Mouse (Mus musculus): ENCODE data around the gene H2-T24.
"Not testable (repeated sequence)": the region's sequence is repeated elsewhere in the genome, so short reads cannot be mapped to it uniquely, and the experiment has no call there.

Gene H2-T24

DNA sequence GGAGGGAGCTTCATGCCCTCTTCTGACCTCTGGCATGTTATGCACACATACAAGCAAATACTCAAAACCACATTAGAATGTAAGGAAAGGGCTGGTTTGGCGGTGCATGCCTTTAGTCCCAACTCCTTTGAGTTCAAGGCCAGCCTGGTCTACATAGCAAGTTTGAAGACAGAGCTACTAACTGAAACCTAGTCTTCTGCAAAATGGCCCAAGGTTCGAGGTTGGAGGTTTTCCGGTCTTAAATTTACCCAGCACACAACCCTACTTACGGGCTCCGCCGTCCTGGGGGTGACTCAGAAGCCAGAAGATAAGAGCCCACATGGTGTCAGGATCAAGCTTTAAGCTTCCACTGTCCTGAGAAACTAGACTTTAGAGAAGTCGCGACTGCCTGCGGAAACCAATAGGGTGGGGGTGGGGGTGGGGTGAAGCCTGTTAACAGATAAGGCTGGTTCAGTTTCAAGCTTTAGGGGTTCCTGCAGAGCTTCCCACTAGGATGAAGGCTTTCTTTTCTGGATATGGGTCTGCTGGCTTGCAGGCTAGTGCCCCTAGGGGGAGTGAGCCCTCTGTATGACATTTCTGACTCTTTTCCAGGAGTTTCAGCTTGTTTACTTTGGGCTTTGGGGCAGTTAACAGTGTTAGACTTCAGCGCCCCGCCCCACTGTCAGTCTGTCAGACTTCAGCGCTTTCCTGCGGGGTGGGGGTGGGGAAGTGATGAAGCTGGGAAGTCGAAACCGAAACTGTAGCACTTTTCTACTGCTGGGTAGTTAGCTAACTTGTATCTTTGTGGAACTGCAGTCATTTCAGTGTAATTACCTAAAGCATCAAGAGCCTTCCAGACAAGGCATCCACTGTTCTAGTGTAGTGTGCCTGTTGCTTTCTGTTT, at the start of gene H2-T24:
TSS of gene H2-T24 (minus strand) at position 370 of the 883 bp plus-strand sequence.
- no peak for DNase-seq (ENCODE audit: low read depth, low spot score)

DNA sequence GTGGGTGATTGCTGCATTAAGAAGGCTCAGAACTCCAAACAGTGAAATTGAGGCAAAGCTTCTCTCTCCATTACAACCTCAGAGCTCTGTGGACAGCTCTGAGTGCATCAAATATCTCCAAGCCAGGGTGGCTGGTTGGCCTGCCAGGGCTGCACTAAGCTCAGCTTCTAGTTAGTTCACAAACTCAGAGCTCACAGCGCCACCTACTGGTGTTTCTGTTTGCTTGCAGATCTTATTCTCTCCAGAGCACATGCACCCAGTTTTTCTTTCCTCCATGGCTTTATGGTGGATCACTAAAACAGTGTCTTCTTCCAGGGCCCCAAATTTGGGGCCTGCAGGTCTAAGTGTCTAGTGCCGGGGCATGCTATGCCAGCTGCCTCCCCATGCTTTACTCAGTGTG, 40.5 kb upstream of the H2-T24 start:
- DNase-seq (ENCODE audit: low read depth, low spot score) = peak; percentile 18

DNA sequence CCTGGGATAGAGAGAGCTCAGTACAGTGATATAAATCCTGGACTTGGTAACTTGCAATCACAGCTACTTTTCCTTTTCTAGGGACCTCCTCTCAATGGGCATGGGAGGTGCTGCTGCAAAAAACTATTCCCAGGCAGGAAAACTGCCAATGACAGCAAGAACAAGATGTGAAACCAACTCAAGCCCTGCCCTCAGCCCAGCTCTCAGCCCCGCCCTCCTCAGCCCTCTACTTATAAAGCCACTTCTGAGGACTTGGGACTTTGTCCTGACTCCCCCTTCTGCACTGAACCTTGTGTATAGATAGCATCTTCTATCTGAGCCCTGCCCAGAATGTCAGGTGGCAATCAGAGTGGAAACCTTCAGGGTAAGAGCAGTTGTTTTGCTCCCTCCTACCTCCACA, 38.0 kb upstream of the H2-T24 start, which contains the start of gene Gm11127:
TSS of gene Gm11127 (minus strand) at position 10 of the 400 bp plus-strand sequence.
- DNase-seq (ENCODE audit: low read depth, low spot score) = not testable (repeated sequence)

DNA sequence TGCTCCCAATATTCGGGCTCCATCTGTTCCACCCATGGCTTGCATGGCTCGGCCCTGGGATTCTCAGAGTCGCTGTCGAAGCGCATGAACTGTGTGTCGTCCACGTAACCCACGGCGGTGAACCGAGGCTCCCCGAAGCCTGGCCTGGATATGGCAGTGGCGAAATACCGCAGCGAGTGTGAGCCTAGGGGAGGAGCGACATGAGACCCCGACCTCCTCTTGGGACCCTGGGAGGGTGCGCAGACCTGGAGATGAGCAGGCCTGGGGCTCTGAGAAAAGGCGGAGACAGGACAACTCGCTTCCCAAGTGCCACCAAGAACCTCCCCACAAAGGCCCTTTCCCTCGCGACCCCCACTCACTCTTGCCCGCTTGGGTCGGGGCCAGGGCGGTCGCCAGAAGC, 37.6 kb upstream of the H2-T24 start:
- DNase-seq (ENCODE audit: low read depth, low spot score) = not testable (repeated sequence)

GRCm38 (mm10) chr17:36043286-36043685, 22.9 kb upstream of the H2-T24 start:
- DNase-seq (ENCODE audit: low read depth, low spot score) = no peak

GRCm38 (mm10) chr17:36042610-36043169, 22.3 kb upstream of the H2-T24 start, which contains the start of the genes H2-T22 and Gm6034:
Gene H2-T22, minus strand, starts transcription at chr17:36042747.
Gene Gm6034, plus strand, starts transcription at chr17:36042961.
- DNase-seq (ENCODE audit: low read depth, low spot score) = peak; percentile 31

DNA sequence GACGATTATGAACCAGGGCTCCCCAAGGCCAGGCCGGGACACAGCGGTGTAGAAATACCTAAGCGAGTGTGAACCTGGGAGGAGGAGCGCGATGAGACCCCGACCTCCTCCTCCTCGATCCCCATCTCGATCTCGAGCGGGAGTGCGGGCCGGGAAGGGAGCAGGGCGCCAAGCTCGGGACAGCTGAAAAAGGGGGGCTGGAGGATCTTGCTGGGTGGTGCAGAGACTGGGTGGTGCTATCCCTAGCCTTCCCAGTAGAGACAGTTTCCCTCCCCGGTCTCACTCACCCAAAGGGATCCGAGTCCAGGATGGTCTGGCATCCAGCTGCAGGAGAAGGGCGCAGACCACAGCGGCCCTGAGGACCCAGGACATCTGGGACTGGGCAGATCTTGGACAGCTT, 21.7 kb upstream of the H2-T24 start:
- not testable (repeated sequence) for DNase-seq (ENCODE audit: low read depth, low spot score)

GRCm38 (mm10) chr17:36040604-36041003, 20.2 kb upstream of the H2-T24 start:
- DNase-seq (ENCODE audit: low read depth, low spot score) = not testable (repeated sequence)

GRCm38 (mm10) chr17:36036126-36036525, 15.8 kb upstream of the H2-T24 start:
- not testable (repeated sequence) for DNase-seq (ENCODE audit: low read depth, low spot score)

- DNase-seq (ENCODE audit: low read depth, low spot score) = not testable (repeated sequence)
Measured at GRCm38 (mm10) chr17:36035010-36035638, 14.8 kb upstream of the H2-T24 start.

GRCm38 (mm10) chr17:36034524-36034923, 14.2 kb upstream of the H2-T24 start:
- not testable (repeated sequence) for DNase-seq (ENCODE audit: low read depth, low spot score)

- DNase-seq (ENCODE audit: low read depth, low spot score) = not testable (repeated sequence)
Measured at GRCm38 (mm10) chr17:36032351-36032875, 12.1 kb upstream of the H2-T24 start, which contains the start of gene H2-T23. Gene H2-T23, minus strand, starts transcription at chr17:36032855.

- DNase-seq (ENCODE audit: low read depth, low spot score) = not testable (repeated sequence)
Measured at GRCm38 (mm10) chr17:36031583-36032331, 11.4 kb upstream of the H2-T24 start.

- not testable (repeated sequence) for DNase-seq (ENCODE audit: low read depth, low spot score)
Measured at GRCm38 (mm10) chr17:36030703-36031582, 10.6 kb upstream of the H2-T24 start.

- DNase-seq (ENCODE audit: low read depth, low spot score) = not testable (repeated sequence)
Measured at GRCm38 (mm10) chr17:36030046-36030702, 9.8 kb upstream of the H2-T24 start.

- no peak for DNase-seq (ENCODE audit: low read depth, low spot score)
Measured at GRCm38 (mm10) chr17:36028879-36029619, 8.7 kb upstream of the H2-T24 start.

DNA sequence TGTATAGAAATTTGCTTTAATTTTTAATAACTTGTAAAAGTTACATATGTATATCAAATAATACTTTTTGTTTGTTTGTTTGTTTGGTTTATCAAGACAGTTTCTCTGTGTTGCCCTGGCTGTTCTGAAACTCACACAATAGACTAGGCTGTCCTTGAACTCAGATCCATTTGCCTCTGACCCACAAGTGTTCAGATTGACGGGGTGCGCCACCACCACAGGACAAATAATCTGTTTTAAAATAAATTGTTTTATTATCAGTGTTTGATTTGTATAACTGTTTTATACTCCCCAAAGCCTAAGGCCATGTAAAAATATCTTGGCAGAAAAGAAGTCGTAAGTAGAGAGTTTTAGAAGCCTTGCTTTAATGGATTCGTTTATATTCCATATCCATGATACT, 7.3 kb upstream of the H2-T24 start:
- DNase-seq (ENCODE audit: low read depth, low spot score) = no peak

DNA sequence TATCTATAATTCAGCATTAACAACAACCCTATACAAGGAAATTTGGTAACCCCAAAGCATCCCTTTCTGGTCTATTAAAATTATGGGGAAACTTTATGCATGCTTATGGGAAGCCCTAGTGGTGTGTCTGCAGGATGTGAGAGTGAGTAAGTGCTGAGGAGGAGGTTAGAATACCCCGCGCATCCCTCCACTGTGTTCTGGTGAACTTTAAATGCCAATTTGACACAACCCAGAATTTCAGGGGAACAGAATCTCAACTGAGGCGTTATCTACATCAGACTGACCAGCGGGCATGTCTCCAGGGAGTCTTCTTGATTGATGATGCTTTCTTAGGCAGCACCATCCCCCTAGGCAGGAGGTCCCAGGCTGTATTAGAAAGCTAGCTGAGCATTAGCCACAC, 5.5 kb upstream of the H2-T24 start:
- DNase-seq (ENCODE audit: low read depth, low spot score) = no peak

- DNase-seq (ENCODE audit: low read depth, low spot score) = no peak
Measured at GRCm38 (mm10) chr17:36025197-36025596, 4.8 kb upstream of the H2-T24 start.

Data from WW6 (cell line).